Mouse (Mus musculus) mesoderm, embryonic 11.5 days (tissue): ENCODE results near the gene Phf13.
A peak's percentile ranks its signal among the peaks of the same experiment; 100 is the strongest.
"Not testable (repeated sequence)": the region's sequence is repeated elsewhere in the genome, so short reads cannot be mapped to it uniquely, and the experiment has no call there.

Experiments
- DNase-seq: peaks from one replicate; pipeline ENCODE4 v3.0.0-alpha.2; 2012; ENCODE audit warnings: low read depth, low spot score

The Phf13 gene

GRCm38 (mm10) chr4:151996173-151996950, at the start of gene Phf13:
Phf13 (minus strand) TSS chr4:151996258.
- DNase-seq: peak; percentile 100

GRCm38 (mm10) chr4:152044609-152045008, 48.6 kb upstream of the Phf13 start:
- no peak for DNase-seq

GRCm38 (mm10) chr4:152043171-152043570, 47.1 kb upstream of the Phf13 start:
- no peak for DNase-seq

GRCm38 (mm10) chr4:152041924-152042641, 46.0 kb upstream of the Phf13 start:
- DNase-seq: no peak

GRCm38 (mm10) chr4:152039831-152040310, 43.8 kb upstream of the Phf13 start:
- peak; percentile 5 for DNase-seq

GRCm38 (mm10) chr4:152038985-152039830, 43.1 kb upstream of the Phf13 start, which contains the start of gene Nol9:
Nol9 (plus strand) TSS chr4:152039321.
- DNase-seq: peak; percentile 95

- DNase-seq: peak; percentile 9
Observed at GRCm38 (mm10) chr4:152038225-152038984, 42.3 kb upstream of the Phf13 start, which contains the start of gene Tas1r1. Tas1r1 (minus strand) TSS chr4:152038568.

GRCm38 (mm10) chr4:152036464-152036863, 40.4 kb upstream of the Phf13 start:
- not testable (repeated sequence) for DNase-seq

GRCm38 (mm10) chr4:152032922-152033321, 36.9 kb upstream of the Phf13 start:
- DNase-seq: no peak

- DNase-seq: no peak
Observed at GRCm38 (mm10) chr4:152029997-152030396, 33.9 kb upstream of the Phf13 start.

- DNase-seq: no peak
Observed at GRCm38 (mm10) chr4:152029087-152029486, 33.0 kb upstream of the Phf13 start.

- no peak for DNase-seq
Observed at GRCm38 (mm10) chr4:152028456-152028855, 32.4 kb upstream of the Phf13 start.

GRCm38 (mm10) chr4:152027524-152027923, 31.5 kb upstream of the Phf13 start, which contains the start of gene Zbtb48:
Zbtb48 (minus strand) TSS chr4:152027671.
- DNase-seq: peak; percentile 96

- DNase-seq: no peak
Observed at GRCm38 (mm10) chr4:152026751-152027508, 30.9 kb upstream of the Phf13 start.

- no peak for DNase-seq
Observed at GRCm38 (mm10) chr4:152024525-152024924, 28.5 kb upstream of the Phf13 start.

GRCm38 (mm10) chr4:152022506-152022905, 26.4 kb upstream of the Phf13 start:
- no peak for DNase-seq

- no peak for DNase-seq
Observed at GRCm38 (mm10) chr4:152021568-152022097, 25.6 kb upstream of the Phf13 start.

- DNase-seq: no peak
Observed at GRCm38 (mm10) chr4:152020024-152020423, 24.0 kb upstream of the Phf13 start.

GRCm38 (mm10) chr4:152019073-152019472, 23.0 kb upstream of the Phf13 start:
- no peak for DNase-seq
